Mouse (Mus musculus) heart, embryonic 10.5 days (tissue): ENCODE data around the gene Dnajb13. TPM values are rescaled to one million over a fixed set of nuclear protein-coding genes. Genes with fewer than 3 reads are reported as not detected.
A peak's percentile ranks its signal among the peaks of the same experiment; 100 is the strongest.
"Not testable (repeated sequence)": the region's sequence is repeated elsewhere in the genome, so short reads cannot be mapped to it uniquely, and the experiment has no call there.

ENCODE experiments used
- DNase-seq: peaks from one replicate; pipeline ENCODE4 v3.0.0-alpha.2; 2017; ENCODE audit warnings: low spot score
- H3K27ac ChIP-seq: fragments of 300-500 bp; sonication (generic); 2 replicates; pipeline ENCODE4 v1.5.1; 2016; ENCODE audit warnings: mild to moderate bottlenecking
- H3K27me3 ChIP-seq: fragments of 300-500 bp; sonication (generic); 2 replicates; pipeline ENCODE4 v1.6.1; 2016; ENCODE audit warnings: mild to moderate bottlenecking; ENCODE audit not compliant: poor library complexity, insufficient read depth, severe bottlenecking
- H3K36me3 ChIP-seq: fragments of 300-500 bp; sonication (generic); 2 replicates; pipeline ENCODE4 v1.6.1; 2016; ENCODE audit warnings: mild to moderate bottlenecking, moderate library complexity
- H3K4me1 ChIP-seq: fragments of 300-500 bp; sonication (generic); 2 replicates; pipeline ENCODE4 v1.6.1; 2016; ENCODE audit warnings: mild to moderate bottlenecking
- H3K4me3 ChIP-seq: fragments of 300-500 bp; sonication (generic); 2 replicates; pipeline ENCODE4 v1.5.1; 2016; ENCODE audit warnings: mild to moderate bottlenecking, moderate library complexity
- H3K9me3 ChIP-seq: fragments of 300-500 bp; sonication (generic); 2 replicates; pipeline ENCODE4 v1.6.1; 2016; ENCODE audit warnings: mild to moderate bottlenecking, moderate library complexity
- WGBS: fragments of 180-500 bp; shearing (Covaris S2); methylation state at CpG from one replicate; pipeline ENCODE4 v1.1.7; 2016; 5-methylcytosine and 5-hydroxymethylcytosine counted together
- polyA plus RNA-seq: library from polyadenylated mRNA; unstranded; fragments of >200 nt; fragmentation: Nextera tagmentation; extraction: Ambion mirVana; gene quantifications from 2 replicates; pipeline ENCODE4 v1.2.1, GENCODE M21; 2016

Gene Dnajb13
- polyA plus RNA-seq, 1 experiment from 2014 or later, result 0.35 TPM

- H3K4me1 ChIP-seq, result peaks cover 51% of the 10 kb centered on the region
- 82% methylated on average over 7 of the region's 7 CpGs for WGBS
Observed at GRCm38 (mm10) chr7:100494415-100494831, 20.3 kb downstream of the Dnajb13 start.

GRCm38 (mm10) chr7:100493484-100494414 is 21.0 kb downstream of the Dnajb13 start:
- H3K4me3 ChIP-seq, result peak overlapping the region; percentile 62
- H3K36me3 ChIP-seq, result peaks cover 24% of the 10 kb centered on the region
- WGBS, result 36% methylated on average over 19 of the region's 19 CpGs
- no peaks in the 10 kb centered on the region for H3K9me3 ChIP-seq
- peaks cover 52% of the 10 kb centered on the region for H3K4me1 ChIP-seq
- no peaks in the 10 kb centered on the region for H3K27me3 ChIP-seq
- H3K27ac ChIP-seq, result peak overlapping the region; percentile 83
- DNase-seq, result no peak

More at GRCm38 (mm10) chr7:100494415-100494831, 20.3 kb downstream of the Dnajb13 start:
- peaks cover 30% of the 10 kb centered on the region for H3K36me3 ChIP-seq
- H3K27ac ChIP-seq, result peak overlapping the region; percentile 83
- no peaks in the 10 kb centered on the region for H3K9me3 ChIP-seq
- H3K27me3 ChIP-seq, result no peaks in the 10 kb centered on the region
- no peak for DNase-seq
- peak overlapping the region; percentile 62 for H3K4me3 ChIP-seq

- H3K27me3 ChIP-seq, result no peaks in the 10 kb centered on the region
- under 1% methylated on average over 27 of the region's 27 CpGs for WGBS
- peak within 1 kb of the TSS; percentile 83 for H3K27ac ChIP-seq
- no peaks in the 10 kb centered on the region for H3K9me3 ChIP-seq
- peaks cover 17% of the 10 kb centered on the region for H3K36me3 ChIP-seq
- peak; percentile 96 for DNase-seq
- H3K4me3 ChIP-seq, result peak within 1 kb of the TSS; percentile 62
- H3K4me1 ChIP-seq, result peaks cover 56% of the 10 kb centered on the region
Observed at GRCm38 (mm10) chr7:100493117-100493483, 21.7 kb downstream of the Dnajb13 start, which contains the start of gene Ucp2. TSS of gene Ucp2 (plus strand) at chr7:100493337.

GRCm38 (mm10) chr7:100492391-100493116 is 22.2 kb downstream of the Dnajb13 start:
- no peaks in the 10 kb centered on the region for H3K9me3 ChIP-seq
- peaks cover 12% of the 10 kb centered on the region for H3K36me3 ChIP-seq
- peaks cover 54% of the 10 kb centered on the region for H3K4me1 ChIP-seq
- H3K27me3 ChIP-seq, result no peaks in the 10 kb centered on the region
- peak overlapping the region; percentile 62 for H3K4me3 ChIP-seq
- peak overlapping the region; percentile 83 for H3K27ac ChIP-seq
- WGBS, result 3% methylated on average over 35 of the region's 36 CpGs
- no peak for DNase-seq

GRCm38 (mm10) chr7:100488474-100489048 is 26.2 kb downstream of the Dnajb13 start:
- WGBS, result 47% methylated on average over 10 of the region's 10 CpGs
- Histone ChIP-seq H3K27ac (no peak overlapping the region), H3K9me3 (no peaks in the 10 kb centered on the region), H3K36me3 (no peaks in the 10 kb centered on the region), H3K4me1 (peaks cover 18% of the 10 kb centered on the region), H3K4me3 (no peak overlapping the region), H3K27me3 (no peaks in the 10 kb centered on the region)
- DNase-seq, result no peak

- no peak overlapping the region for H3K27ac ChIP-seq
- peaks cover 6% of the 10 kb centered on the region for H3K4me1 ChIP-seq
- no peaks in the 10 kb centered on the region for H3K9me3 ChIP-seq
- DNase-seq, result no peak
- WGBS, result 68% methylated on average over 2 of the region's 2 CpGs
- H3K36me3 ChIP-seq, result no peaks in the 10 kb centered on the region
- no peak overlapping the region for H3K4me3 ChIP-seq
- H3K27me3 ChIP-seq, result no peaks in the 10 kb centered on the region
Observed at GRCm38 (mm10) chr7:100487301-100487700, 27.5 kb downstream of the Dnajb13 start.

GRCm38 (mm10) chr7:100484493-100484892 is 30.3 kb downstream of the Dnajb13 start:
- no peak for DNase-seq
- Histone ChIP-seq H3K4me1 (peaks cover 11% of the 10 kb centered on the region), H3K9me3 (no peaks in the 10 kb centered on the region), H3K36me3 (no peaks in the 10 kb centered on the region), H3K27ac (no peak overlapping the region), H3K27me3 (peaks cover 12% of the 10 kb centered on the region; the same call in 1 of the 2 replicates), H3K4me3 (no peak overlapping the region)
- WGBS, result 87% methylated on average over 5 of the region's 5 CpGs

GRCm38 (mm10) chr7:100482046-100482445 is 32.7 kb downstream of the Dnajb13 start:
- not testable (repeated sequence) for H3K4me3 ChIP-seq, DNase-seq, H3K9me3 ChIP-seq, H3K4me1 ChIP-seq, H3K27ac ChIP-seq, H3K36me3 ChIP-seq
- WGBS, result 82% methylated on average over 2 of the region's 2 CpGs
- H3K27me3 ChIP-seq, result peaks cover 12% of the 10 kb centered on the region; the same call in 1 of the 2 replicates

GRCm38 (mm10) chr7:100480175-100480574 is 34.6 kb downstream of the Dnajb13 start:
- Histone ChIP-seq H3K4me3 (no peak overlapping the region), H3K4me1 (0 out of 2 replicates have a peak, but pooled peaks cover 10% of the 10 kb centered on the region), H3K27me3 (peaks cover 12% of the 10 kb centered on the region; the same call in 1 of the 2 replicates), H3K36me3 (no peaks in the 10 kb centered on the region), H3K9me3 (no peaks in the 10 kb centered on the region), H3K27ac (no peak overlapping the region)
- 73% methylated on average over 17 of the region's 17 CpGs for WGBS
- DNase-seq, result no peak

- Histone ChIP-seq H3K4me1 (peaks cover 11% of the 10 kb centered on the region), H3K27ac (no peak overlapping the region), H3K4me3 (no peak overlapping the region), H3K9me3 (no peaks in the 10 kb centered on the region), H3K36me3 (no peaks in the 10 kb centered on the region), H3K27me3 (peaks cover 12% of the 10 kb centered on the region; the same call in 1 of the 2 replicates)
- WGBS, result 62% methylated on average over 15 of the region's 15 CpGs
- no peak for DNase-seq
Observed at GRCm38 (mm10) chr7:100479823-100480164, 35.0 kb downstream of the Dnajb13 start.

GRCm38 (mm10) chr7:100479100-100479822 is 35.5 kb downstream of the Dnajb13 start:
- DNase-seq, result no peak
- Histone ChIP-seq H3K27me3 (peaks cover 12% of the 10 kb centered on the region; the same call in 1 of the 2 replicates), H3K27ac (no peak overlapping the region), H3K4me1 (peaks cover 14% of the 10 kb centered on the region), H3K4me3 (no peak overlapping the region), H3K9me3 (no peaks in the 10 kb centered on the region), H3K36me3 (no peaks in the 10 kb centered on the region)
- 76% methylated on average over 20 of the region's 20 CpGs for WGBS

GRCm38 (mm10) chr7:100474680-100475079 is 40.1 kb downstream of the Dnajb13 start:
- WGBS, result 53% methylated on average over 1 of the region's 1 CpGs
- H3K4me3 ChIP-seq, result no peak overlapping the region
- H3K36me3 ChIP-seq, result no peaks in the 10 kb centered on the region
- peaks cover 40% of the 10 kb centered on the region for H3K4me1 ChIP-seq
- no peaks in the 10 kb centered on the region for H3K9me3 ChIP-seq
- DNase-seq, result no peak
- H3K27me3 ChIP-seq, result no peaks in the 10 kb centered on the region
- H3K27ac ChIP-seq, result no peak overlapping the region
